Mouse (Mus musculus): ENCODE measurements at regions not wholly inside any gene's neighbourhood (a gene's known extent, or its start where the extent isn't known, plus 50 kb on each side); places are given as distances from the start of the nearest gene placed in this dataset.

GRCm38 (mm10) chr17:47983286-47983685 lies 54.8 kb downstream of the 1700122O11Rik start:
- no peak for DNase-seq (ENCODE audit: low spot score)

- no peak for DNase-seq (ENCODE audit: low spot score)
Observed at GRCm38 (mm10) chr17:47981556-47982027, 56.5 kb downstream of the 1700122O11Rik start.

- no peak for DNase-seq (ENCODE audit: low spot score)
Observed at GRCm38 (mm10) chr17:47979266-47979665, 54.8 kb upstream of the Foxp4 start.

- DNase-seq (ENCODE audit: low spot score) = no peak
Observed at GRCm38 (mm10) chr17:47978404-47979030, 54.1 kb upstream of the Foxp4 start.

GRCm38 (mm10) chr17:47978001-47978400 lies 53.6 kb upstream of the Foxp4 start:
- no peak for DNase-seq (ENCODE audit: low spot score)

GRCm38 (mm10) chr17:47976999-47977357 lies 52.5 kb upstream of the Foxp4 start:
- no peak for DNase-seq (ENCODE audit: low spot score)

- peak; percentile 25 for DNase-seq (ENCODE audit: low spot score)
Observed at GRCm38 (mm10) chr17:47976061-47976998, 51.9 kb upstream of the Foxp4 start.

GRCm38 (mm10) chr17:47975281-47976060 lies 51.0 kb upstream of the Foxp4 start:
- DNase-seq (ENCODE audit: low spot score) = no peak

GRCm38 (mm10) chr17:47974503-47974902 lies 50.1 kb upstream of the Foxp4 start:
- DNase-seq (ENCODE audit: low spot score) = no peak
